8 mouse cellular contexts compared by ENCODE assay signal in genomic region chr11:3774463-3775262, GRCm38 (mm10).
DNase-seq lines count a peak whose midpoint lies in the region; ATAC-seq and TF ChIP-seq lines count a peak whose summit lies in the region.

No protein-coding gene starts in this region.

- intact Hi-C loops in left cerebral cortex, adult 2 months (cut with DNase I) = no loop called here
- intact Hi-C loops in left cerebral cortex, postnatal 14 days (cut with DNase I) = no loop called here

- peaks cover 19% of the 10 kb centered on the region for H3K4me1 ChIP-seq in forebrain, embryonic 10.5 days
- peaks cover 9% of the 10 kb centered on the region; the same call in 1 of the 2 replicates for H3K4me1 ChIP-seq in intestine, embryonic 15.5 days (replicated peaks)
- H3K4me1 ChIP-seq in stomach, embryonic 16.5 days (ENCODE audit: control insufficient read depth, insufficient read depth, low read length) = peaks cover 7% of the 10 kb centered on the region; the same call in 1 of the 2 replicates

- peak overlapping the region; percentile 68 for H3K4me3 ChIP-seq in left cerebral cortex, adult 2 months
- H3K4me3 ChIP-seq in forebrain, embryonic 10.5 days = peak overlapping the region; percentile 58
- peak overlapping the region; percentile 30 for H3K4me3 ChIP-seq in intestine, embryonic 15.5 days (replicated peaks)
- H3K4me3 ChIP-seq in stomach, embryonic 16.5 days (replicated peaks; ENCODE audit: low read length) = peak overlapping the region; percentile 29

- peak; percentile 59 for ATAC-seq in intestine, embryonic 15.5 days
- peak; percentile 76 for ATAC-seq in megakaryocyte progenitor cell, adult 5-6 weeks (replicated peaks; ENCODE audit: poor library complexity)
- ATAC-seq in stomach, embryonic 16.5 days (ENCODE audit: insufficient read depth, low FRiP score) = peak; percentile 25; the same call in 1 of the 2 replicates

- H3K4me2 ChIP-seq in intestine, embryonic 15.5 days (replicated peaks) = peak overlapping the region; percentile 62
- H3K4me2 ChIP-seq in stomach, embryonic 16.5 days (ENCODE audit: low read depth, low read length) = peak overlapping the region; percentile 44

- H3K36me3 ChIP-seq in forebrain, embryonic 10.5 days (replicated peaks) = no peaks in the 10 kb centered on the region
- no peaks in the 10 kb centered on the region for H3K36me3 ChIP-seq in intestine, embryonic 15.5 days
- H3K36me3 ChIP-seq in stomach, embryonic 16.5 days (ENCODE audit: control insufficient read depth, insufficient read depth, low read length) = no peaks in the 10 kb centered on the region

- no peaks in the 10 kb centered on the region; the same call in 1 of the 2 replicates for H3K9me3 ChIP-seq in forebrain, embryonic 10.5 days
- H3K9me3 ChIP-seq in intestine, embryonic 15.5 days = no peaks in the 10 kb centered on the region
- H3K9me3 ChIP-seq in stomach, embryonic 16.5 days (replicated peaks; ENCODE audit: control insufficient read depth, low read length) = no peaks in the 10 kb centered on the region

- no peak; the same call in 1 of the 2 replicates for TF ChIP-seq CTCF in left cerebral cortex, adult 2 months (IDR thresholded peaks at IDR 0.05)

- WGBS in forebrain, embryonic 10.5 days = 1% methylated on average over 56 of the region's 56 CpGs
- 2% methylated on average over 55 of the region's 56 CpGs for whole genome bisulfite sequencing in intestine, embryonic 15.5 days
- WGBS in stomach, embryonic 16.5 days = 2% methylated on average over 55 of the region's 56 CpGs

- peak overlapping the region; percentile 90 for H3K27ac ChIP-seq in left cerebral cortex, adult 2 months
- H3K27ac ChIP-seq in forebrain, embryonic 10.5 days = peak overlapping the region; percentile 58
- H3K27ac ChIP-seq in intestine, embryonic 15.5 days = no peak overlapping the region
- no peak overlapping the region for H3K27ac ChIP-seq in stomach, embryonic 16.5 days (ENCODE audit: low read length)

- H3K27me3 ChIP-seq in forebrain, embryonic 10.5 days (ENCODE audit: poor library complexity, severe bottlenecking) = peaks cover 49% of the 10 kb centered on the region
- peaks cover 46% of the 10 kb centered on the region for H3K27me3 ChIP-seq in intestine, embryonic 15.5 days (replicated peaks)
- H3K27me3 ChIP-seq in stomach, embryonic 16.5 days (ENCODE audit: control insufficient read depth, insufficient read depth, low read length) = peaks cover 36% of the 10 kb centered on the region

- peak; percentile 43 to 53 for DNase-seq in left cerebral cortex, adult 2 months (ENCODE audit: extremely low spot score in 1 of 2, low spot score in 2 of 2)
- no peak for DNase-seq in left cerebral cortex, postnatal 14 days (ENCODE audit: low spot score in 2 of 2)
- peak; percentile 71 for DNase-seq in brain, adult 2 months (ENCODE audit: low read depth, low spot score)
- peak; percentile 41 for DNase-seq in forebrain, embryonic 10.5 days (ENCODE audit: extremely low spot score, low spot score)
- no peak for DNase-seq in gastrocnemius, adult 18-20 months (ENCODE audit: low spot score)

- no peak overlapping the region for H3K9ac ChIP-seq in intestine, embryonic 15.5 days
- H3K9ac ChIP-seq in stomach, embryonic 16.5 days (ENCODE audit: low read length) = no peak overlapping the region

Comparison
In these comparisons a context has a peak if more than half of its experiments do, and no peak if none do; other contexts are left out.
1. DNase-seq: peak in left cerebral cortex, adult 2 months (2 of 2), brain, adult 2 months (single experiment) and forebrain, embryonic 10.5 days (single experiment); none in left cerebral cortex, postnatal 14 days (0 of 2) and gastrocnemius, adult 18-20 months (single experiment).
2. H3K27ac ChIP-seq: peak in left cerebral cortex, adult 2 months (single experiment) and forebrain, embryonic 10.5 days (single experiment); none in intestine, embryonic 15.5 days (single experiment) and stomach, embryonic 16.5 days (single experiment).
3. ATAC-seq: peak in every context shown above with its lines; median percentile 76 in megakaryocyte progenitor cell, adult 5-6 weeks; 59 in intestine, embryonic 15.5 days; 25 in stomach, embryonic 16.5 days.
4. Peak in every context shown above with its lines, with median percentiles within 50 percentile points of each other: H3K4me3 ChIP-seq.